Mouse (Mus musculus) midbrain, embryonic 16.5 days (tissue): ENCODE data around the gene Rarb. TPM values are rescaled to one million over a fixed set of nuclear protein-coding genes. Genes with fewer than 3 reads are reported as not detected.

Source experiments
- ATAC-seq: fragments of 200-750 bp; cut with Nextera tagmentation; 2 replicates; pipeline ENCODE4 v1.8.0; 2017; ENCODE audit warnings: moderate TSS enrichment
- H3K27ac ChIP-seq: fragments of 300-500 bp; sonication (generic); 2 replicates; pipeline ENCODE4 v1.5.1; 2014; ENCODE audit warnings: mild to moderate bottlenecking, low read length, mixed read lengths
- H3K27me3 ChIP-seq: fragments of 300-500 bp; sonication (generic); 2 replicates; pipeline ENCODE4 v1.6.1; 2014; ENCODE audit warnings: low read depth, low read length, mixed read lengths; ENCODE audit not compliant: control insufficient read depth, insufficient read depth
- H3K36me3 ChIP-seq: fragments of 300-500 bp; sonication (generic); 2 replicates; pipeline ENCODE4 v1.6.1; 2014; ENCODE audit warnings: mild to moderate bottlenecking, low read length, moderate library complexity, mixed read lengths; ENCODE audit not compliant: control insufficient read depth, insufficient read depth
- H3K4me1 ChIP-seq: fragments of 300-500 bp; sonication (generic); 2 replicates; pipeline ENCODE4 v1.6.1; 2014; ENCODE audit warnings: mild to moderate bottlenecking, low read length, mixed read lengths; ENCODE audit not compliant: control insufficient read depth, insufficient read depth
- H3K4me2 ChIP-seq: fragments of 300-500 bp; sonication (generic); 2 replicates; pipeline ENCODE4 v1.6.1; 2014; ENCODE audit warnings: mild to moderate bottlenecking, low read length, mixed read lengths
- H3K4me3 ChIP-seq: fragments of 300-500 bp; sonication (generic); 2 replicates; pipeline ENCODE4 v1.5.1; 2014; ENCODE audit warnings: low read depth, mild to moderate bottlenecking, low read length, moderate library complexity, mixed read lengths
- H3K9ac ChIP-seq: fragments of 300-500 bp; sonication (generic); 2 replicates; pipeline ENCODE4 v1.6.1; 2014; ENCODE audit warnings: low read depth, low read length, mixed read lengths
- H3K9me3 ChIP-seq: fragments of 300-500 bp; sonication (generic); replicated peaks from 2 replicates; pipeline ENCODE4 v1.6.1; 2014; ENCODE audit warnings: mild to moderate bottlenecking, low read length, mixed read lengths; ENCODE audit not compliant: control insufficient read depth, poor library complexity, severe bottlenecking
- WGBS: fragments of 180-500 bp; shearing (Covaris S2); extraction: QIAGEN DNeasy Blood & Tissue Kit; methylation state at CpG from one replicate; pipeline ENCODE4 v1.1.7; 2014; 5-methylcytosine and 5-hydroxymethylcytosine counted together
- polyA plus RNA-seq: library from polyadenylated mRNA; unstranded; fragments of >200 nt; fragmentation: Nextera tagmentation; extraction: Ambion mirVana; gene quantifications from 2 replicates; pipeline ENCODE4 v1.2.1, GENCODE M21; 2015

The Rarb gene
- polyA plus RNA-seq, 1 experiment from 2014 or later = 8.1 TPM

DNA sequence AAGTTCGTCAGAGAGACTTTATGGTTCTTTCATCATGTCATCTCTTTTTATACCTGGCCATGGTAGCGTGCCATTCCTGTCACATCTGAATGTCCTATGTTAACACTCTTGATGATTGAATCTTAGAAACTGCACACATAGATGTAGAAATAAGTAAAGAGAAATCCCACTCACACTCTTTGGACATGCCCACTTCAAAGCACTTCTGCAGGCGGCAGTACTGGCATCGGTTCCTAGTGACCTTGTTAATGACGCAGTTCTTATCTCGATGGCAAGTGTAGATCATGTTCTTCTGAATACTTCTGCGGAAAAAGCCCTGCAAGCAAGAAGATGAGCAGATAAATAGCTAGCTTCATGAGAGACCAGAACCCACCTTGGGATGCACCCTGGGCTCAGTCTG is 310.2 kb downstream of the Rarb start:
- 92% methylated on average over 7 of the region's 7 CpGs for WGBS
- Histone ChIP-seq H3K9ac (no peak overlapping the region), H3K9me3 (no peaks in the 10 kb centered on the region)

DNA sequence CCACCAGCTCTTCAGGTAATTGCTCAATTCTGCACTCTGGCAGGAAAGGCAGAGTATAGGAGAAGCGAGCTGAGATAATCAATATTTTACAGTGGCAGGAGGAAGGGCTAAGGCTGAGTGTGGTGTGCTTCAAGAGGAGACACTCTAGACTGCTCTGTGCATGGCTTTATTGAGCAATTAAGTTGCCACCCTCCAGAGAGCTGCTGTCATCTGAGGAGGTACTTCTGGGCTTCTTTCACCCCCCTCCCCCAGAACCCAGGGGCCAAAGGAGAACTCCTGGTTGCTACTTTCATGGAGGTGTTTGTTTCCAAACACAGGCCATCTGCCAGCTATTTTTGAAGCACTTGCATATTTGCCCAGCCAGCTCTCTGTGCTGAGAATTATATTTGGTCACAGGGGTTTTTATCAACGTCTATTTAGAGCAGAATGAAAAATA is 321.7 kb downstream of the Rarb start:
- peak; percentile 68 for ATAC-seq
- no peaks in the 10 kb centered on the region for H3K27me3 ChIP-seq
- 60% methylated on average over 2 of the region's 2 CpGs for WGBS
- H3K9me3 ChIP-seq = no peaks in the 10 kb centered on the region
- no peak overlapping the region for H3K9ac ChIP-seq
- no peaks in the 10 kb centered on the region for H3K4me1 ChIP-seq
- H3K4me2 ChIP-seq = no peak overlapping the region
- no peaks in the 10 kb centered on the region for H3K36me3 ChIP-seq
- H3K4me3 ChIP-seq = no peak overlapping the region
- H3K27ac ChIP-seq = no peak overlapping the region

More for the DNA sequence above, 310.2 kb downstream of the Rarb start:
- no peak overlapping the region for H3K4me3 ChIP-seq
- H3K27me3 ChIP-seq = no peaks in the 10 kb centered on the region
- H3K36me3 ChIP-seq = no peaks in the 10 kb centered on the region
- H3K27ac ChIP-seq = no peak overlapping the region
- H3K4me1 ChIP-seq = no peaks in the 10 kb centered on the region
- ATAC-seq = no peak
- H3K4me2 ChIP-seq = no peak overlapping the region

DNA sequence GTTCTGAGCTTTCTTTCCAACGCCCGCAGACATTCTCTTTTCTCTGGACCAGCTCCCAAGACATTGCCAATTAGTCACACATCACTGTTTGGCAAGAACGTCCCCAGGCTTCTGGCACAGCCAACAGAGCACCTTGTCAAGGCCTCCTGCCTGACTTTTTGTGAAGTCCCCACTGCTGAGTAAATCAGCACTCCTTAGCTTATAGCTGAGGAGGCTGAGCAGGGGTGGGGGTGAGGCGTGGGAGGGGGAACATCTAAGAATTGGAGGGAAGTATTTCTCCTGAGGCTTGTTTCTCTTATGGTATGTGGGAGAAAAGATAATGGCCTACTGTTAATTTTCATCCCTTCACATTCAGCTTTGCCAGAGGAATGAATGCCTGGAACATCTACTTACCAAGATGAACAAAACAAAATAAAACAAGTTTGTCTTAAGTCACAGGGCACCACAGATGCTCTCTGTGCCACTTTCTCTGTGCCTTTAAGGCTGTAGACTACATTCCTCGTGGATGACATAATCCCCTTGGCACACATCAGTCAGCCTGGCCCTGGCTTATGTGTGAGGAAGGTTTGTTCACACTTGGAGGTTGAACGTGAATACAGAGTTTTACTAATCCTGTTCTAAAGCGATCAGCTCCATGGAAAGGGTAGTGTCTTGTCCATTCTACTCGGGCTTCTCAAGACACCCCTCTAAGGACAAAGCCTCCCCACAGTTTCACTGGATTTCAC is 335.1 kb downstream of the Rarb start:
- H3K36me3 ChIP-seq = no peaks in the 10 kb centered on the region
- no peak overlapping the region for H3K4me2 ChIP-seq
- H3K27ac ChIP-seq = no peak overlapping the region
- H3K9me3 ChIP-seq = no peaks in the 10 kb centered on the region
- H3K4me3 ChIP-seq = no peak overlapping the region
- no peaks in the 10 kb centered on the region for H3K27me3 ChIP-seq
- no peak overlapping the region for H3K9ac ChIP-seq
- ATAC-seq = peak; percentile 83
- H3K4me1 ChIP-seq = no peaks in the 10 kb centered on the region
- 38% methylated on average over 8 of the region's 8 CpGs for WGBS

DNA sequence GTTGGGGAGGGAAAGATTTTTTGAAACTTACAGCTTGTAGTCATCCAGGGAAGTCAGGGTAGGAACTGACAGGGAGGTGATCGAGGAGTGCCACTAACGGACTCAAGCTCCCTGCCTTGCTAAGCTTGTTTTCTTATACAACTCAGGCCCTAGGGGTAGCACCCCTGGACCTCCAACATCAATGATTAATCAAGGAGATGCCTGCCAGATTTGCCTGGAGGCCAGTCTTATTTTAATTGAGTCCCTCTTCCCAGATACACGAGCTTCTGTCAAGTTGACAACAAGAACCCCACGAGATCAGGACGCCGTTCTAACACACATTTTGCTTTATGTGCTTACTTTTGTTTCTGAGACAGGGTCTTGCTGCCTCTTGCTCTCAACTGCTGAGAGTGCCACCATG is 338.3 kb downstream of the Rarb start:
- no peak for ATAC-seq

DNA sequence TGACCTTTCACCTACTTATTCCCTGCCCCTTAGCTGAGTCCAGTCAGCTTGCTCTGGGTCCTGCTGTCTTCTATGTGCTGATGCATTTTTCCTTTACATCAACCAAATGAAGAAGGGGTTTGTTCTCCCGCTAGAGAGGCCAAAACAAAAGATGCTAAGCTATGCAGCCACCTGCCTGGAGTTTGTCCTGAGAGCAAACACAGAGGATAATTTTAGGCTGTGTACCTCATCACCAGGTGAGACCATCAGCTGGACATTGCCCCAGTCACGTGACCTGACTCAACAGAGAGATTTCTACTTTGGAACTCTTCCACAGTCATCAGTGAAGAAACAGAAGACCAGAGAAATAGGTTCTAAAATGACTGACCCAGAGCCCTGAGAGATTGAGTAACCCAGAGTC is 339.4 kb downstream of the Rarb start:
- WGBS = 72% methylated on average over 2 of the region's 2 CpGs
- Histone ChIP-seq H3K36me3 (no peaks in the 10 kb centered on the region), H3K27ac (no peak overlapping the region), H3K4me3 (no peak overlapping the region), H3K27me3 (no peaks in the 10 kb centered on the region), H3K4me2 (no peak overlapping the region), H3K9me3 (no peaks in the 10 kb centered on the region), H3K4me1 (no peaks in the 10 kb centered on the region), H3K9ac (no peak overlapping the region)
- no peak for ATAC-seq

More for the DNA sequence above, 338.3 kb downstream of the Rarb start:
- no peaks in the 10 kb centered on the region for H3K4me1 ChIP-seq
- no peak overlapping the region for H3K27ac ChIP-seq
- no peak overlapping the region for H3K9ac ChIP-seq
- no peaks in the 10 kb centered on the region for H3K9me3 ChIP-seq
- no peak overlapping the region for H3K4me3 ChIP-seq
- no peak overlapping the region for H3K4me2 ChIP-seq
- no peaks in the 10 kb centered on the region for H3K36me3 ChIP-seq
- WGBS = 61% methylated on average over 6 of the region's 6 CpGs
- no peaks in the 10 kb centered on the region for H3K27me3 ChIP-seq

DNA sequence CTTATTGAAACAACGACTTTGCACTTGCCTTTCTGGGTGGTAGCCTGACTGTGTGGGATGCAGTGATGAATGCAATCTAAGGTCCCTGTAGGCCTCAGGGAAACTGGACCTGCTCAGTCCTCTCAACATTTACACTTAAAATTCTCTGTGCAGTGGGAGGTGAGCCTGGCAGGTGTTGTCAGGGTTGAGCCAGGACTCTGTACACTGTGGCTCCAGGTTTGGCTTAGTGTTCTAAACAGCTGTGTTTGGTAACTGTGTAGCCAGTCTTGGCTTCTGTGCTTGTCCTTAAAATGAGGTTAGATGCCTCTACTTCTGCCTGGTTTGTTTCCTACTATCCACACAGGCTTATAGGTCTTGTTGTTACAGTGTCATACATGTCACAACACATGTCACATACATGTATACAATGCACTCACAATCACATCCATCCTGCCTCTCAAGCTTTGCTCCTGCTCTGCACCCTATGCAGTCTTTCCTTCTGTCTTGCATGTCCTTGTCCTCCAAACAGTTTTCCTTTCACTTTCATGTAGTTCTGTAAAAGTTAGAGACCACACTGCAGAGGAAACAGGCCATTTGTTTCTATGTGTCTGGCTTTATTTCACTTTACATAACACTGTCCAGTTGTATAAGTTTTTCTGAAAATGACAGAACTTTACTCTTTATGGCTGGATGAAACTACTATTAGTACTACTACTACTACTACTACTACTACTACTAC is 340.2 kb downstream of the Rarb start:
- H3K27ac ChIP-seq = no peak overlapping the region
- no peaks in the 10 kb centered on the region for H3K27me3 ChIP-seq
- H3K4me3 ChIP-seq = no peak overlapping the region
- 89% methylated on average over 1 of the region's 1 CpGs for WGBS
- no peaks in the 10 kb centered on the region for H3K36me3 ChIP-seq
- ATAC-seq = no peak
- no peak overlapping the region for H3K9ac ChIP-seq
- no peaks in the 10 kb centered on the region for H3K9me3 ChIP-seq
- H3K4me1 ChIP-seq = no peaks in the 10 kb centered on the region
- no peak overlapping the region for H3K4me2 ChIP-seq

DNA sequence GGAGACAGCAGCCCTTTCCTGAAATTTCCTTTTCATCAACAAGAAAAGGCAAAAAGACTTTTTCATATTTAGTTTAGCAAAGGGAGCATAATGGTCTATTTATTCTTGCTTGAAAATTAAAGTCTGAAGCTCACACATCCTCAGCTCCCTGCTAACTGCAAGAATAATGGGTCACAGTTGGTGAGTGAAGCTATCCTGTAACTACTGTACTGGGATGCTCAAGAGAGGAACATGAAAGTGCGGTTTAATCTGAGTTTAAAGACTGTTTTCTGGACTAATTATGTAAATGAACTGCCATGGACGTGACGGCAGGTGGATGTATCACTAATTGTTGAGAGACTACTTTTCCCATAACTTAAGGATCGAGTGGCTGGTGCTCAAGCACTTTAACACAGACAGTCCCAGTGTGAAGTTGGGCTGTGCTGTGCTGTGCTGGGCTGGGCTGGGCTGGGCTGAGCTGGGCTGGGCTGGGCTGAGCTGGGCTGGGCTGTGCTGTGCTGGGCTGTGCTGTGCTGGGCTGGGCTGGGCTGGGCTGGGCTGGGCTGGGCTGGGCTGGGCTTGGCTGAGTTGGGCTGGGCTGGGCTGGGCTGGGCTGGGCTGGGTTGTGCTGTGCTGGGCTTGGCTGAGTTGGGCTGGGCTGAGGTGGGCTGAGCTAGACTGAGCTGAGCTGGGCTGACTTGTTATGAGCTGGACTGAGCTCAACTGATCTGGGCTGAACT is 370.5 kb downstream of the Rarb start:
- ATAC-seq = peak; percentile 52
- WGBS = 42% methylated on average over 4 of the region's 4 CpGs

DNA sequence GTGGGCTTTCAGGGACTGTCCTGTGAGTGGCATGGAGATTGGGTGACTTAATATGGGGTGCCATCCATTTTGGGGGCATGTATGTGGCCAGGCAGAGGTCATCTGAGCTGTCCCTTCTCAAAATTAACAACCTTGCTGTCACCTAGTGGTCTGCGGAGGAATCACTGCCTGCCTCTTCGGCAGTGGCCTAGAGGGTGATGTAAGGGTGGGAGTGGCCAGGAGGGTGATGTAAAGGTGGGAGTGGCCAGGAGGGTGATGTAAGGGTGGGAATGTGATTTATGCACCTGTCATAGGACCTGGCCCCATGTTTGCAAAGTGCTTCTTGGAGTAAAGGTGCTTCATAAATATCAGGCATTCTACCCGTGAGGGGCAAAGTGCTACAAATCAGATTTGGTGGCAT is 371.4 kb downstream of the Rarb start:
- Histone ChIP-seq H3K4me1 (no peaks in the 10 kb centered on the region), H3K9me3 (no peaks in the 10 kb centered on the region), H3K27ac (no peak overlapping the region), H3K36me3 (no peaks in the 10 kb centered on the region), H3K9ac (no peak overlapping the region), H3K4me2 (no peak overlapping the region), H3K4me3 (no peak overlapping the region), H3K27me3 (no peaks in the 10 kb centered on the region)
- peak; percentile 47; the same call in 1 of the 2 replicates for ATAC-seq
- WGBS = 41% methylated on average over 3 of the region's 3 CpGs

More for the DNA sequence above, 370.5 kb downstream of the Rarb start:
- Histone ChIP-seq H3K27ac (no peak overlapping the region), H3K27me3 (no peaks in the 10 kb centered on the region), H3K4me1 (no peaks in the 10 kb centered on the region), H3K9ac (no peak overlapping the region), H3K36me3 (no peaks in the 10 kb centered on the region), H3K9me3 (no peaks in the 10 kb centered on the region), H3K4me3 (no peak overlapping the region), H3K4me2 (no peak overlapping the region)

DNA sequence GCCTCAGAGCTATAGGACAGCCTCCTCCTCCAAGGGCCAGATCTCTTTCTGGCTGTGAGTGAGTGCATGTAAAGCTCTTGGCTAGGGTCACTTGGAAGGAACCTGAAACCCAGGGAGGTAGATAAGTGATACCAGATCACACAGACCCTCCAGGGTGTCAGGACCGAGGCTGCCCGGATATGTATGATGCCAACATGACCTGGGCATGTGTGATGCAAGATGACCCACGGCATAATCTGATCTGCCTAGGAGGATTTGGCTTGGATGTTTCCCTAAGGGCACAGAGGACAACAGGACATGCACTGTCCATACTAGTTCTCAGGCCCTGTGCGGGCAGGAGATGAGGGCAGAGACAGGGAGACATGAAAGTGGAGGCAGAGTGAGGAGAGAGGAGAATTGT is 374.1 kb downstream of the Rarb start:
- no peak overlapping the region for H3K9ac ChIP-seq

More for the DNA sequence above, 374.1 kb downstream of the Rarb start:
- Histone ChIP-seq H3K27ac (no peak overlapping the region), H3K9me3 (no peaks in the 10 kb centered on the region), H3K4me2 (no peak overlapping the region), H3K36me3 (no peaks in the 10 kb centered on the region), H3K4me3 (no peak overlapping the region), H3K4me1 (no peaks in the 10 kb centered on the region), H3K27me3 (no peaks in the 10 kb centered on the region)
- 92% methylated on average over 4 of the region's 4 CpGs for WGBS
- ATAC-seq = no peak
